Comparison of ENCODE assay signal across 11 mouse cellular contexts in the genomic region with DNA sequence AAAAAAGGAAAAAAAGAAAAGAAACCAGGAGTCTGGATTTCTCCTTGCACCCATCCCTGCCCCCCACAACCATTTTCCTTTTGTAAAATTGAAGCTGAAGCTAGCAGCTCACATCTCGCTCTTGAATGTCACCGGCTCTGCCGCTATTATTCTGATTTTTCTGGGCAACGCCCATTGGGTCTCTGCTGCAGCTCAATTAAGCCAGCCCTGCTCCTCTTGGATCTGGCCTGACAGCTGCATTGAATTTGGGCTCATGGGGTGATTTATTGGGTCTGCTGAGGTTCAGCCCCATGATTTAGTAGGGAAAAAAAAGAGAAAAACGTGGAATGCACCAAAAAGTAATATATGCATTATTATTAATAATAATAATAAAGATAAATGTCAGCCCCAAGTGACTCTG.
DNase-seq lines count a peak whose midpoint lies in the region; ATAC-seq lines count a peak whose summit lies in the region.
"Had no signal": no experiment of that assay in that cellular context is flagged by ENCODE, and none has a peak within 500 bp of the region (broad histone marks: within the 10 kb centered on the region; RNA-seq: fewer than 3 reads in every experiment).

No protein-coding gene starts in this region.

- no peak overlapping the region for H3K4me3 ChIP-seq in forebrain, embryonic 13.5 days
- no peak overlapping the region for H3K4me3 ChIP-seq in forebrain, embryonic 12.5 days (replicated peaks)
- no peak overlapping the region for H3K4me3 ChIP-seq in kidney, embryonic 15.5 days (replicated peaks)
- H3K4me3 ChIP-seq in embryonic facial prominence, embryonic 11.5 days (ENCODE audit: low read depth, low read length), result no peak overlapping the region
- H3K4me3 ChIP-seq in limb, embryonic 12.5 days (replicated peaks), result no peak overlapping the region

- DNase-seq in kidney, postnatal 25 days, result no peak
- DNase-seq in embryonic facial prominence, embryonic 11.5 days (ENCODE audit: low spot score), result peak; percentile 53
- DNase-seq in gastrocnemius, postnatal 4 days (ENCODE audit: low spot score in 2 of 2), result no peak
- DNase-seq: kidney, postnatal 36 days; liver, postnatal 0 days; thymus, adult 2 months had no signal

- peak; percentile 58; the same call in 1 of the 2 replicates for ATAC-seq in forebrain, embryonic 13.5 days
- no peak for ATAC-seq in forebrain, embryonic 12.5 days (ENCODE audit: low FRiP score)
- no peak for ATAC-seq in kidney, embryonic 15.5 days (replicated peaks; ENCODE audit: low FRiP score)
- no peak for ATAC-seq in embryonic facial prominence, embryonic 11.5 days (replicated peaks; ENCODE audit: insufficient number of reproducible peaks, low FRiP score, low TSS enrichment, low read depth)
- peak; percentile 66; the same call in 1 of the 2 replicates for ATAC-seq in limb, embryonic 12.5 days (ENCODE audit: insufficient number of reproducible peaks, insufficient read depth, low FRiP score, low TSS enrichment, low read depth)
- no peak for ATAC-seq in erythroid progenitor cell, adult 5-6 weeks (replicated peaks; ENCODE audit: low FRiP score, poor library complexity, severe bottlenecking)
- ATAC-seq: liver, postnatal 0 days had no signal

- 18% methylated on average over 5 of the region's 5 CpGs for WGBS in forebrain, embryonic 13.5 days
- 20% methylated on average over 5 of the region's 5 CpGs for WGBS in forebrain, embryonic 12.5 days
- 33% methylated on average over 5 of the region's 5 CpGs for WGBS in kidney, embryonic 15.5 days
- 21% methylated on average over 5 of the region's 5 CpGs for WGBS in embryonic facial prominence, embryonic 11.5 days
- 7% methylated on average over 5 of the region's 5 CpGs for WGBS in limb, embryonic 12.5 days

- H3K27me3 ChIP-seq in forebrain, embryonic 13.5 days, result no peaks in the 10 kb centered on the region
- H3K27me3 ChIP-seq in forebrain, embryonic 12.5 days, result no peaks in the 10 kb centered on the region; the same call in 1 of the 2 replicates
- peaks cover 8% of the 10 kb centered on the region for H3K27me3 ChIP-seq in kidney, embryonic 15.5 days
- no peaks in the 10 kb centered on the region for H3K27me3 ChIP-seq in embryonic facial prominence, embryonic 11.5 days (ENCODE audit: control insufficient read depth, insufficient read depth, low read length)
- peaks cover 11% of the 10 kb centered on the region; the same call in 1 of the 2 replicates for H3K27me3 ChIP-seq in limb, embryonic 12.5 days

- no peak overlapping the region for H3K9ac ChIP-seq in forebrain, embryonic 13.5 days
- no peak overlapping the region for H3K9ac ChIP-seq in forebrain, embryonic 12.5 days
- no peak overlapping the region for H3K9ac ChIP-seq in kidney, embryonic 15.5 days
- H3K9ac ChIP-seq in embryonic facial prominence, embryonic 11.5 days (replicated peaks; ENCODE audit: low read length), result no peak overlapping the region
- no peak overlapping the region for H3K9ac ChIP-seq in limb, embryonic 12.5 days (replicated peaks)
- H3K9ac ChIP-seq: liver, postnatal 0 days had no signal

- H3K27ac ChIP-seq in forebrain, embryonic 13.5 days, result no peak overlapping the region
- H3K27ac ChIP-seq in forebrain, embryonic 12.5 days, result no peak overlapping the region
- H3K27ac ChIP-seq in kidney, embryonic 15.5 days, result no peak overlapping the region
- H3K27ac ChIP-seq in embryonic facial prominence, embryonic 11.5 days (replicated peaks; ENCODE audit: low read depth, low read length), result 0 out of 2 replicates have a peak overlapping the region, but pooled peaks have one; percentile 59
- peak overlapping the region; percentile 42; the same call in 1 of the 2 replicates for H3K27ac ChIP-seq in limb, embryonic 12.5 days

- no peaks in the 10 kb centered on the region for H3K9me3 ChIP-seq in forebrain, embryonic 13.5 days (replicated peaks)
- H3K9me3 ChIP-seq in forebrain, embryonic 12.5 days, result 0 out of 2 replicates have a peak, but pooled peaks cover 5% of the 10 kb centered on the region
- no peaks in the 10 kb centered on the region for H3K9me3 ChIP-seq in kidney, embryonic 15.5 days (replicated peaks)
- no peaks in the 10 kb centered on the region for H3K9me3 ChIP-seq in embryonic facial prominence, embryonic 11.5 days (replicated peaks; ENCODE audit: control insufficient read depth, low read length)
- no peaks in the 10 kb centered on the region for H3K9me3 ChIP-seq in limb, embryonic 12.5 days

- H3K36me3 ChIP-seq in forebrain, embryonic 13.5 days (ENCODE audit: poor library complexity, severe bottlenecking), result no peaks in the 10 kb centered on the region
- H3K36me3 ChIP-seq in forebrain, embryonic 12.5 days (replicated peaks), result no peaks in the 10 kb centered on the region
- H3K36me3 ChIP-seq in kidney, embryonic 15.5 days, result no peaks in the 10 kb centered on the region
- no peaks in the 10 kb centered on the region for H3K36me3 ChIP-seq in embryonic facial prominence, embryonic 11.5 days (replicated peaks; ENCODE audit: control insufficient read depth, insufficient read depth, low read depth, low read length)
- H3K36me3 ChIP-seq in limb, embryonic 12.5 days, result no peaks in the 10 kb centered on the region

- no peak overlapping the region for H3K4me2 ChIP-seq in forebrain, embryonic 13.5 days
- no peak overlapping the region for H3K4me2 ChIP-seq in forebrain, embryonic 12.5 days
- H3K4me2 ChIP-seq in kidney, embryonic 15.5 days, result 0 out of 2 replicates have a peak overlapping the region, but pooled peaks have one; percentile 7
- no peak overlapping the region for H3K4me2 ChIP-seq in embryonic facial prominence, embryonic 11.5 days (ENCODE audit: low read depth, low read length)
- H3K4me2 ChIP-seq in limb, embryonic 12.5 days, result peak overlapping the region; percentile 17

- peaks cover 12% of the 10 kb centered on the region for H3K4me1 ChIP-seq in forebrain, embryonic 13.5 days
- H3K4me1 ChIP-seq in forebrain, embryonic 12.5 days, result peaks cover 12% of the 10 kb centered on the region
- peaks cover 13% of the 10 kb centered on the region for H3K4me1 ChIP-seq in kidney, embryonic 15.5 days
- no peaks in the 10 kb centered on the region; the same call in none of the 2 replicates for H3K4me1 ChIP-seq in embryonic facial prominence, embryonic 11.5 days (ENCODE audit: control insufficient read depth, insufficient read depth, low read length)
- H3K4me1 ChIP-seq in limb, embryonic 12.5 days (replicated peaks), result peaks cover 22% of the 10 kb centered on the region

Comparison
In these comparisons a context has a peak if more than half of its experiments do, and no peak if none do; other contexts are left out.
1. ATAC-seq: peak in forebrain, embryonic 13.5 days (single experiment) and limb, embryonic 12.5 days (single experiment); none in forebrain, embryonic 12.5 days (single experiment), kidney, embryonic 15.5 days (single experiment), embryonic facial prominence, embryonic 11.5 days (single experiment) and erythroid progenitor cell, adult 5-6 weeks (single experiment).
2. H3K27ac ChIP-seq: peak in embryonic facial prominence, embryonic 11.5 days (single experiment) and limb, embryonic 12.5 days (single experiment); none in forebrain, embryonic 13.5 days (single experiment), forebrain, embryonic 12.5 days (single experiment) and kidney, embryonic 15.5 days (single experiment).
3. H3K4me2 ChIP-seq: peak in kidney, embryonic 15.5 days (single experiment) and limb, embryonic 12.5 days (single experiment); none in forebrain, embryonic 13.5 days (single experiment), forebrain, embryonic 12.5 days (single experiment) and embryonic facial prominence, embryonic 11.5 days (single experiment).